Mouse (Mus musculus): ENCODE data around the gene Slc38a6. TPM values are rescaled to one million over a fixed set of nuclear protein-coding genes. Genes with fewer than 3 reads are reported as not detected.
A peak's percentile ranks its signal among the peaks of the same experiment; 100 is the strongest.

Gene Slc38a6
- total RNA-seq, 4 experiments from 2014 or later: 15.8 to 17.1 (median 16.6) TPM

GRCm38 (mm10) chr12:73317706-73318686, 31.4 kb downstream of the Slc38a6 start:
- DNase-seq (ENCODE audit: low spot score in 2 of 2): no peak

DNA sequence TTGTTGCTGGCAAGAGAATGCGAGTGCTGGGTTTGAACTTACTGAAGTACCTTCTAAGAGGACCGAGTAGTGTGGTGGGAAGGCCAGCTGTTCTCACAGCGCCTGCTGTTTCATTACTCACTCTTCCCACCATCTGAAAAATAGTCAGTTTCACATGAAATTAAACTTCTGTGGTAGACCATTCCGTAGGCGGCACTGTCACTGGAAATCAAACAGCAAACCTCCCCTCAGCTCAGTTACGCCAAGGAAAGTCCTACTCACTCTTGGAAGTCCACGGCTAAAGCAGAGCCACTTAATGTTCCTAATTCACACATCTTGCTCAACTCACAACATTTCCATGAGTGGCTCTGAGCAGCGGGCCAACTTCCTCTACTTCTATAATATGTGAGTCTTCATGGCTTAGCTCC, 37.6 kb downstream of the Slc38a6 start:
- DNase-seq (ENCODE audit: low spot score in 2 of 2): peak in 1 of 2 experiments; percentile 54

DNA sequence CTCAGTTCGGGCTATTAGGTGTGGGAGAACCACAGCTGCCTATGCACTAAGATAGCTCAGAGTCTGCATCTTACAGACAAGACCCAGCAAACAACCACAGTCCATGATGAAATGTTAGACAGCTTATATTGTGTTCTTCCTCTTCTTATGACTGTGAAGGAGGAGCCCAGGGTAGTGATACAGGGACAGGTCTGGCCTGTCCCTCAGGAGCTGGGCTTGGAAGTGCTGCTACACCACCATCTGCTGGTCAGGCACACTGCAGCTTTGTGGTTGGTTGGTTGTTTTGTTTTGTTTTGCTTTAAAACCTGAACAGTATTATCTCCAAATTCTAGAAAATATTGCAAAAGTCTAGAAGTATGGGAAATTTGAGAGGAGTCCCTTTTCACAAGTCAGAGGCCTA, 38.2 kb downstream of the Slc38a6 start:
- no peak for DNase-seq (ENCODE audit: low spot score in 2 of 2)

DNA sequence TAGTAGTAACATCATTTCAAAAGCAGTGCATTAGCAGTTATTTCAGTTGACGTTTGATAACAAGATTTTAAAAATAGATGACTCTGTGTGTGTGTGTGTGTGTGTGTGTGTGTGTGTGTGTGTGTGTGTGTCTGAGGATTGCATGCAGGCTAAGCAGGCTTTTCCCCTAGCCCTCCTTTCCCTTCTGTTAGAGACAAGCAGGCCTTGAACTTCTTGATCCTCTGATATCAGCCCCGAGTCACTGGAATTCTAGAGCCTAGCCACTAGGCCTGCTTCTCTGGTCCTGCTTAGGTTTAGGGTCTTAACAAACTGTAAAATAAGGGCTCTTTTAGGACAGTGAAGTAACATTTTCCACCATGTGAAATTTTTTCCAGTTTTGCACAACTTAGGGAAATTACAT, 38.6 kb downstream of the Slc38a6 start:
- no peak for DNase-seq (ENCODE audit: low spot score in 2 of 2)

GRCm38 (mm10) chr12:73325617-73326016, 39.0 kb downstream of the Slc38a6 start:
- no peak for DNase-seq (ENCODE audit: low spot score in 2 of 2)

GRCm38 (mm10) chr12:73327381-73327780, 40.8 kb downstream of the Slc38a6 start:
- DNase-seq (ENCODE audit: low spot score in 2 of 2): no peak

DNA sequence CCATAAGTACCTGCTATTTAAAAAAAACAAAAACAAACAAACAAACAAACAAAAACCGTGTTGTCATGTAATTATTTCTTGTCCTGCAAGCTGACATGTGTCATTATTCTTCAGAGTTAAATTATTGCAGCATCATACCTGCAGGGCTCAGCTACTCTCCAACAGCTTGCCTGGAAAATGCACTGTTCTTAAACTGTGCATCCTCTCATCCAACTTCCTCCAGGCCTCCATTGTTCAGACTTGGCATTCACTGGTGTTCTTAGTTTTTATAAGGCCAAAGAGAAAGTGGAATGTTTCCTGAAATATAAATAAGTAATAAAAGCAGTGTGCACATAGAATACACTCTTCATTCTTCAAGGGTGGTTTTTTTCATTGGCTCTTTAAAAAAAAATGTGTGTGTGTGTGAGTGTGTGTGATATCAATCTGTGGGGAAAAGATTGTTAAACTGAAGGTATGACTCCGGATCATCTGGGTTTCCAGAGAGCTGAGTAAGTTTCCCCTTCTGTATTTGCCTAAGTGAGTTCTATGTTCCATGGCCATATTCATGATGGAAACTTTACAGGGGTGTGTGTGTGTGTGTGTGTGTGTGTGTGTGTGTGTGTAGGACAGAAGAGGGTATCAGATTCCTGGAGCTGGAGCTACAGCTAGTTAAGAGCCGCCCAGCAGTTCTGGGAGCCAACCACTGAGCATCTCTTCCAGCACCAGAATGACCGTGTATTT, 42.0 kb downstream of the Slc38a6 start:
- DNase-seq (ENCODE audit: low spot score in 2 of 2): no peak

DNA sequence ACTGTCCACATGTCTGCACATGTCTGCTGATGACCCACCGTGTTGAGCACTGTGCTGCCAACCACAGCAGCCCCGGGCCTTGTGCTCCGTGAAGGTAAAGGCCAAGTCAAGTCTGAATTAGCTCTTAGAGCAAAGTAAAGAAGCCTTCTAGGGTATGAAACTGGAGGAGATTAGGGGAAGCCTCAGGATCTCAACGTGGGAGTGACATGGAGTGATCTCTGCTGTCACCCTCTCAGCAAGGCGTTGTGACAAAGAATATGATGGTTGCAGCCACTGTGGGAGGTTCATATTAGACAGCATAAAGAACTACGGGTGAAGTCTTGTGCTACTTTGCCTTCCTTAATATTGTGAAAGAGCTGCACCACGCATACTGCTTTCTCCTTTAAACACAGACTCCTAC, 43.7 kb downstream of the Slc38a6 start:
- DNase-seq (ENCODE audit: low spot score in 2 of 2): no peak

DNA sequence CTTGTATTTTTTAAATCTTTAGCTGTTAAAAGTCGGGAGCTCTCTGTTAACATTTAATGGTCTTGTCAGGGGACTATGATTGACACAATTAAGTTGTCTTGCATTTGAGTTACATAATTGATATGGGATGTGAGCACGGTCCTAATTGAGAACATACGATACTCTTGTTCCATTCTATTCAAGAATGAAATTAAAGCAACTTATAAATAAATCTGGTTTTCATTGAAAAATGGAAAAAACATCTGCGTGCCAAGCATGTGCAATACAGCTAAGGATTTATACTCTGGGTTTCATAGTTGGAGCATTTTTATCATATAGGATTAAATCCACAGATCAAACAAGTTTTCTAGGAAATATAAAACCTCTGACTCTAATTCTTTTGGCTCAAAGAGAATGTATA, 46.1 kb downstream of the Slc38a6 start:
- DNase-seq (ENCODE audit: low spot score in 2 of 2): no peak

DNA sequence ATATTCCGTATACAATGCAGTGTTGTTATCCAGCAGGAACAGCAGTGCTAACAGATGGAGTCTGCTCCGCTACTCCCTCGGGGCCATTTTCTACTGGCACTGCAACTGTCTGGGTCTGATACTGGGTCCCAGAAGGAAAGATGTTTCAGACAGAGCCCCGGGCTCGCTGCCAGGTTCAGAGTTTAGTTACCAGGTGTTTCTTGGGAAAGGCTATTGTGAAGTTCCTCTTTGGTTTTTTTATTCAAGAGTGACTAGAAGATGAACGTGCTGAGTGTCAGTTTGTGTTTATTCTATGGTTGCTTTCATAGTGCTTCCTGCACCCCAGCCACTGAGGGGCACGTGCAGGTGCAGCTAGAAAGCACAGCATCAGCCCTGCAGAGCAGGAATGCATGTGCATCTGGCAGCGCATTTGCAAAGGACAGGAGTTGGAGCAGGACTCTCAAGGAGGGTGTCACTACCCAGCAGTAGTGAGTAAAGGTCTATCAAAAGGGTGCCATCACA, 47.5 kb downstream of the Slc38a6 start:
- no peak for DNase-seq (ENCODE audit: low spot score in 2 of 2)

DNA sequence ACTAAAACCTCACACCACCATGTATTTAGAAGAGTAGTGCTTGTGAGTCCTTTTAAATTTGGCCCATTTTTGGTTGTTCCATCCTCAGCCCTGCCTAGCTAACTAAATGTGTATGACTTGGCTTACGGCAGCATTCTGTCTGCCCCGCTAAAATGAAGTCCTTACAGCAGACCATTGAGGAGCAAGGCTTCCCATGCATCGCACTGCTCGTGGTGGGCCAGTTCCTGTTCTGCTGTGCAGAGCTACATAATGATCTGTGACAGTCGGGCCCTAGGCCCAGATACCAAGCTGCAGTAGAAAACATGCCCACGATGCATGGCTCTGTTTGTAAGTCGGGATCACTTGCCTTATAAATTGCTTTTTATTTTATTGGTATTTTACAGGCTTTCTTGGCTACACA, 50.5 kb downstream of the Slc38a6 start:
- no peak for DNase-seq (ENCODE audit: low spot score in 2 of 2)

- DNase-seq (ENCODE audit: low spot score in 2 of 2): no peak
These were observed 54.2 kb downstream of the Slc38a6 start for GRCm38 (mm10) chr12:73340642-73341293.

DNA sequence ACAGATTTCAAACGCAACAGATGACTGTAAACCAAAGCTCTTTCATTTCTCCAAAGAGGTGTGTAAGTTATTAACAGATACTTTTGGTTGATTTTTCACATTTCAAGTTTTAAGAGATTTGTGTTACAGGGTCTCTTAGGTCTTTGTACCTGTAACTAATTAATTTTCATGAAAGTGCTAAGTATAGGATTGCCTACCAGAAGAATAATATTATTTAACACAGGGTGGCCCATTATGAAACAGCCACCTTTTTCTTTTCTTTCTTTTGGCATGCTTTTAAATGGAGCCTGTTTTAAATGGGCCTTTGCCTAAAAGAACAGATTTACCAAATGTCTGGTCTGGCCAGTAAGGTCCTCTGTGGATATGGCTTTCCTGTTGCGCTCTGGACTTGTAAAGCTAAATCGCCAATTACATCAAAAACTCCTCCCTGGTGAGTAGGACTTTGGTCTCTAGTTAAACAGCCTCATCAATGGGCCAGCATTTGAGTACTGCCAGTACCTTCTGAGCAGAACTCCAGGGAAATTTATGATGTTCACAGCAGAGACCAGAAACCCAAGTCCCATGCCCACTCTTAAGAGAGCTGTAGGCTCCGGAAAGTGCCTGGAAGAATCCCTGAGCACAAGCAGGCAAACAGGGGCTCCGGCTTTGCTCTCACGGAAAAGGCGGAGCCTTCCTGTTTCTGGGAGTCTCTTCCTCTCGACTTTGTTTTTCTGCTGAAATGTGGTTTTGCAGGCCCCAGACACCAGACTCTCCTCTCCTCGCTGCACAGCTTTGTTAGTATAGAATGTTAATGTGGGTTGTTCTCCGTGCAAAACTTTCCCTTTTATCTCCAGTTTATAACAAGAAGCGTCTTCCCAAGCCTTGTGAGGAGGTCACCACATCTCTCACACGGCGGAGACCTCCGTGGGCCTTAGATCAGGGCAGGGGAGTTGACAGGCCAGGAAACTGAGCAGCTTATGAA, 55.4 kb downstream of the Slc38a6 start:
- DNase-seq (ENCODE audit: low spot score in 2 of 2): no peak

DNA sequence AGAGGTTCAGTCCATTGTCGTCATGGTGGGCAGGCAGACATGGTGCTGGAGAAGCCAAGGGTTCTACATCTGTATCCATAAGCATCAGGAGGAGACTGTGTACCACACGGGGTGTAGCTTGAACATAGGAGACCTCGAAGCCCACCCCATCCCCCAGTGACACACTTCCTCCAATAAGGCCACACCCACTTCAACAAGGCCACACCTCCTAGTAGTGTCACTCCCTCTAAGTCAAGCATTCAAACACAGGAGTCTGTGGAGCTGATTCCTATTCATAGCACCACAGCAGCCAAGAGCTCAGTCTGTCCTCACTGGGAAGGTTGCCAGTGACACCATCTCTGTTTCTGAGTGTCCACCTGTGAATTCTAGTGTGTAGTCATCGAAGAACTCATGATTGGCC, 57.7 kb downstream of the Slc38a6 start:
- no peak for DNase-seq (ENCODE audit: low spot score in 2 of 2)

DNA sequence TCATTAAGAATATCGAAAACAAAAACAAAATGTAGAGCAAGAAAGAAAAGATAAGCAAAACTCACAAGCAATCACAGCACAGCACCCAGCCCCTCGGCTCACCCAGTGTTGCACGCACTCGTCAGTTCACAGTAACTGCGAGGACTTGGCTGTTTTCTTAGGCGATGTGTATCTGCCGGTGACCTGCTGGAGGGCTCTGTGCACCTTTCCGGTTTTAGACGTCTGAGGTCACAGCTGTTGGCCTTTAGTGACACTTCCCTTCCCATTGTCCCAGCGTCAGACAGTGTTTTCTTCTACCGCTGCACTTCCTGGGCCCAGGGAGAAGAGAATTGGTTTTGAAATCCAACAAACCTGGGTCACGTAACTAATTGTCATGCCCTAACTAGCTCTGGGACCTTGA, 58.6 kb downstream of the Slc38a6 start:
- DNase-seq (ENCODE audit: low spot score in 2 of 2): no peak

DNA sequence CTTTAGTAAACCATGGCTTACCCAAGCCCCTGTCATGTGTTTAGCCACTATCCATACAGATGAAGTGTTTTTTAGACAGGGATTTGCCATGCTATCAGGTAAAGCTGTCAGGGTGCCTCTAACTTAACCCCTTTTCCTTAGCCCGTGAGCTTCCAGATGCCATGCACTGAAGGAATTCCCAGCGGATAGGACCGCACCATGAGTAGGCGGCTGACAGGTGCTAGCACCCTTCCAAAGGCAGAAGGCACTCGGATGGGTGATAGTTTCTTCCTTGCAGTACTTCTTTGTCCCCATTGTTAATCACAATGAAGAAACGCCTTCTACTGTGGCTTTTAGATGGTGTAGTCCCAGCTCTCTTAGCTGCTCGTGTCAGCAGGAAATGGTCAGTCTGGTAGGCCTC, 60.6 kb downstream of the Slc38a6 start:
- no peak for DNase-seq (ENCODE audit: low spot score in 2 of 2)

- no peak for DNase-seq (ENCODE audit: low spot score in 2 of 2)
These were observed 63.9 kb downstream of the Slc38a6 start for GRCm38 (mm10) chr12:73350466-73350865.

DNA sequence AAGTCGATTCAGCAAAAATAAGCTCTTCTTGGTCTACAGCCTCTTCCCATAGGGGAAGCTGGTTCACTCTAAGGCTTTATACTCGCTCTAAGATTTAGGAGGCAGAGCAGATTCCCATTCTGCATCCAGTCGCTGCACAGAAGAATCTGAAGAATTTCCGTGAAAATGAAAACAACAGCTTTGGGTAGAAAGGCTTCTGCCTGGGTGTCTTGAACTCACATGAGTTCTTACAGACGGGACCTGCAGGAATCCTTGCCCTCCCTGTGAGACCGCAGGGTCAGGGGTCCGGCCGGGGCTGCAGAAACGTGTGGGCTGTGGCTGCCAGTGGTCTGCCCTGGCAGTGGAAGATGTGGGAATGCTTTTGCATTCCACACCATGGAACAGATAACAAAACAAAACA, 64.4 kb downstream of the Slc38a6 start:
- DNase-seq (ENCODE audit: low spot score in 2 of 2): no peak

DNA sequence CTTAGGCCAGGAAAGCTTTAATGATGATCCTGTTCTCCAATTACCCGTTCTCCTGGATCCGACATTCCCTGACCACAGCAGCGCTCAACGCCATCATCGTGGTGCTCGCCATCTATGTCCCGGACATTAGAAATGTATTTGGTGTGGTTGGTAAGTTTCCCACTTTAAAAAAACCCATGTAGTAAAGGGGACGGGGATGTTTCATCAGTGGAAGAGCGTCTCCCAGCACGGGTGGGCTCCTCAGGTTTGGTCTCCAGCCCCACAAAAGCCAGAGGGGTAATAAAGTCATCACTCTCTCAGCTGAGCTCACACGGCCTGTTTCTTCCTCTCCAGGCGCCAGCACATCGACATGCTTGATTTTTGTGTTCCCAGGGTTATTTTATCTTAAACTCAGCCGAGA, 65.2 kb downstream of the Slc38a6 start:
- DNase-seq (ENCODE audit: low spot score in 2 of 2): no peak

GRCm38 (mm10) chr12:73353362-73353761, 66.8 kb downstream of the Slc38a6 start:
- no peak for DNase-seq (ENCODE audit: low spot score in 2 of 2)

GRCm38 (mm10) chr12:73354521-73354920, 67.9 kb downstream of the Slc38a6 start:
- DNase-seq (ENCODE audit: low spot score in 2 of 2): no peak
